Mouse (Mus musculus) layer of hippocampus, postnatal 36 days (tissue): ENCODE measurements around the gene Celf5. TPM values are rescaled to one million over a fixed set of nuclear protein-coding genes. Genes with fewer than 3 reads are reported as not detected.
"Not testable (repeated sequence)": the region's sequence is repeated elsewhere in the genome, so short reads cannot be mapped to it uniquely, and the experiment has no call there.

Experiments
- DNase-seq, 2 experiments: peaks; one replicate each; pipeline ENCODE4 v3.0.0; 2022
- total RNA-seq, 2 experiments: library from RNA; stranded (reverse); gene quantifications; 2 replicates each; pipeline ENCODE4 v1.2.3; 2021

The Celf5 gene
- total RNA-seq, 2 experiments from 2014 or later, result 273 to 281 TPM

DNA sequence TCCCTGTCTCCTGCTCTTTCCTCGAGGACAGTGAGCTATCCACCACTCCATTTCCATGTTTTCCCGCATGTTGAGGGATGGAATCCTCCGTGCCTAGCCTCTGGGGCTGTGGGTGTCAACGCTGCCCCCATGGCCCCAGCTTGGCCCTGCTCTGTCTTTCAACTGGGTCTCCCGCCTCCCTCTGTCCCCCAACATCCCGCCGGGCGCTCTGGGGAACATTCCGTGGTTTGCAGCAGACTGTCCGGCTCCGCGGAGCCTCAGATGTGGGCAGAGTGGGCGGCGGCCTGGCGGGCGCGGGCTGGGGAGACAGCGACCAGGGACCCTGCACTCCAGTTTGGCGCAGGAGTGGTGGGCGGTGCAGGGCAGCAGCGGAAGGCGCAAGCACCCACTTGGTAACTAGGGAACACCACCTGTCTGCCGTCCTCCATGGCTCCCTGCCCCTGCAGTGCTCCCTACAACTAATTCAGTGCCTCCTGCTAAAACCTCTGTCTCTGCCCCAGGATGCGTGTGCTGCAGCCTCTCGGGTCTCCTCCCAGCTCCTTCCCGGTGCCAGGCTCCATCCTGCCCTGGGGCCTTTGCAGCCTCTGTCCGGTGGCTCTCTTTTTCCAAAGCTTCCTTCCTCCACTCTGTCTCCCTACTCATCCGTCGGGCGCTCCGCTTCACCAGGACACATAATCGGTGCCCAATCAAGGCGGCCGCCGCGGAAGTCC lies 30.1 kb downstream of the Celf5 start:
- peak in 1 of 2 experiments; percentile 2 for DNase-seq

DNA sequence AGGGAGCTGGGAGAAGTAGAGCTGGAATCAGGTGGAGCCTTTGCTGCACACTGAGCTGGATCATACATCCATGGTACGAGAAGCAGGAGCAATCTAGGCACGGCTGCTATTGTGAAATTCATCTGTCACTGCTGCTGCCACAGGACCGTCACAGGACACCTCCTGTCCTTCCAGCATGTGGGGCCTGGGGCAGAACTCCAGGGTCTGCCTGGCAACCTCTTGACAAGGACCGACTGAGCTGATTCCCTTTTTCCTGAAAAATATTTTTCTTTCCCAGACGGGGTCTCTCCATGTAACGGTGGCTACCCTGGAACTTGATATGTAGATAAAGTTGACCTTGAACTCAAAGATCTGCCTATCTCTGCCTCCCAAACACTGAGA lies 31.2 kb downstream of the Celf5 start:
- DNase-seq, result no peak

DNA sequence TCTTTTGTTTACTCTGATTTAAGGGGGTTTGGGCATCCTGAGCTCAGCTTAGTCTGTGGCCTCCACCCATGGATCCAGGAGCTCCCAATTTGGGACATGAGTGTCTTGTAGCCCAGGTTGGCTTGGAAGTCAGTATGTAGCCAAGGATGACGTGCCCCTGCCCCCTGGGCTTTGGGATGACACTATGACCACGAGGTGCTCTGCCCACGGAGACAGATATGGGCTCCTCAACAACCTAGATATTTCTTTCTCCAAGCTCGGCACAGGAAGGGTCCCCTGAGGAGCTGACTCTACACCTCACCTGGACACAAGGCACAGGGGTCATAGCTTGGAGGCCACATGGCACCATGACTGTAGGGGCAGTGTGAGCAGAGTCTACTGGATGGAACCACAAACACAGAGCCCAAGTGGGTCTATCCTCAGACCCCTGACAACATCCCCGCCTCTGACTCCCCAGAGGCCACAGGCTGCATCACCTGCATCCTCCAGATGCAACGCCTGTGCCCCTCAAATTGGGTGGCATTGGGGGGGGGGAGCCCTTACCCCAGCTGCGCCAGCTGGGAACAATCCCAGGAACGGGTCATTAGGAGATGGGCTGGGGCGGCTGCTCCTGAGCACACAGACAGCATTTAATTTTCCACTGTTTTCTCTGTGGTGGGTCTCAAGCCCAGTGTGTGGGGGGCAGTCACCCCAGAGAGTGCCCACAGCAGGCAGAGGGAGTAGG lies 31.7 kb downstream of the Celf5 start:
- DNase-seq, result no peak

DNA sequence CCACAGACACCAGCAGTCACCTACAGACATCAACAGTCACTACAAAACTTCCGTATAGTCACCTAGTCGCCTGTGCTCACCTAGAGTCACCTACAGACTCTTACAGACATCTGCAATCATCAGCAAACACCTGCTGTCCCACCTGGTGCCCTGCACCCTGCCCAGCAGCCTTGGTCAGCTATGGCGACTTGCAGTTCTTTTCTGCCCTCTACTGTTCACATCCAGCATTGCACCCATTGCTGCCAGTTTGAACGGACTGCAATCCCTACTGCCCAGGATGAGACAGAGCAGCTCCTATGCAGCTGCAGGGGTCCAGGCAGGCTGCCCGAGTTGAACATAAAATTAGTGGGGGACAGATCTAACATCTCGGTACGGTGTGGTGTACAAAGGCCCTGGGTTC lies 32.4 kb downstream of the Celf5 start:
- peak; percentile 75 to 80 for DNase-seq

DNA sequence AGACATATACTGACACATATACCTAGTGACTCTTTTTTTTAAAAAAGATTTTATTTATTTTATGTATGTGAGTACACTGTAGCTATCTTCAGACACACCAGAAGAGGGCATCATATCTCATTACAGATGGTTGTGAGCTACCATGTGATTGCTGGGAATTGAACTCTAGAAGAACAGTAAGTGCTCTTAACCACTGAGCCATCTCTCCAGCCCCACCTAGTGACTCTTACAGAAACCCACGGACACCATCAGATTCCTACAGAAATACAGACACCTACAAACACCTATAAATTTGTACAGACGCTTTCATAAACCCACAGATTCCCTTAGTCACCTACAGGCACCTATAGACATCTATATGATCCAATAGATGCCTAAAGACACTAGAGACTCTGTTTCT lies 37.0 kb downstream of the Celf5 start:
- not testable (repeated sequence) for DNase-seq

DNA sequence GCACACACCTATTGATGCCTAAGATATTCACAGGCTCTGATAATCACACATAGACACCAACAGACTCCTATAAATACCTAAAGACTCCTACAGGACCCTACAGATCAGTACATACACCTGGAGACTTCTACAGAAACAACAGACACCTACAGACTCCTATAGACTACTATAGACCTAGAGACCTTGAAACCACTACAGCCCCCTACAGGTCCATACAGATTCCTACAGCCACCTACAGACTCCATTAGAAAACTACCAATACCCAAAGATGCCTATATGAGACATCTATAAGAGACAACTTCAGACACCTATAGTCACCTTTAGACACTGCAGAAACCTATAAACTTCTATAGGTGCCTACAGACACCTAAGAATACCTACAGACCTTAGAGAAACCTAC lies 41.5 kb downstream of the Celf5 start:
- no peak for DNase-seq

DNA sequence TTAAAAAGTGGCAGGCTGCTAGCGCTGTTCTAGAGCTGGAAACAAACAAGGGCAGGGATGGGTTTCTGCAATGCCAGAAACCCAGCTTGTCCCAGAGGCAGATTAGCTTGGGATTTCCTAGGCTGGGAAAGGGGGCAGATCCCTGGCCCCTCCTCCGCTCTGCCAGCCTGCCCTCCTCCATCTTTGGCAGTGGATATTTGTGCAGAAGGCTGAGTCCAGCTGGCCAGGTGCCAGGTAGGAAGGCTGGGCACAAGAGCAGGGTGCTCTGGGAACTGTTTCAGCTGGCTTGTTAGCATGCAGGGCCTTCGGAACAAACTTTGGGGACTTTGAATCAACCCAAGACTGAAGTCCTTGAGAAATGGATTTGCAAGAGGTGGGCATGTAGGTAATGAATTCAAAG lies 47.1 kb downstream of the Celf5 start:
- DNase-seq, result peak; percentile 73 to 84

DNA sequence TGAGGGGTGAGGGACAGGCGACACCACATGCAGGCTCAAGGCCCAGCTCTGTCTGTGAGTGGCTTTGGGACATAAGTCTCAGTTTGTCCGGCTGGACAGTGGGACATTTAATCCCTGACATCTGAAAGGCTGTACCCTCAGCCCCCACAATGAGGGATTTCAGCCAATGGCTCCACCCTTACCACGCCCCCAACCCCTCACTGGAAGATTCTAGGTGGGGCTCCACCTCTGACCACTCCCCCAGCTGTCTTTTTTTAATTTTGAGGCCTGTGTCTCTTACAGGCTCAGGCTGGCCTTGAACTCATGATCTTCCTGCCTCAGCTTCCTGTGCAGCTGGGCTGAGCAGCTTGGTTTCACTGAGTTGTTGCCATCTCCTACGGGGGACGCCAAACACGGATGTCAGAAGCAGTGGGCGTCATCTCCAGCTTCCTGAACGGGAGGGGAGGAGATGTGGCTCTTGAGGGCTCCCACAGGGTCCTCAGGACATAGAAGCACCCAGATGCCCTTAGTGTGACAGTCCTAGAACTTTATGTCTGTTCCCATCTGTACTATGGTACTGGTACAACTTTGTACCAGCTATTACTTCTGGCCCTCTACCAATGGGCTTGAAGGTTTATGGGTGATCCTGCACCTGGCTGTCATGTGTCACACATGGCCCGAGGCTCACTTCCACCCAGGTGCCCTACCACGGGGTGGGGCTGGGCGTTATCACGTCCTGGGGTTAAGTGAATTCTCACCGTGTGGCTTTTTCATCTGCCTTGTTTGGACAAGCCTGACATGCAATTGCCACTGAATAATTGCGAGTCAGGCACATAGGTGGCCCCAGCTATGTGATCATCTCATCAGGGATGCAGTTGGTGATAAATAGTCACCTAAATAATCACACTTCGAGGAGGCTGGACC lies 47.9 kb downstream of the Celf5 start:
- DNase-seq, result peak in 1 of 2 experiments; percentile 4

DNA sequence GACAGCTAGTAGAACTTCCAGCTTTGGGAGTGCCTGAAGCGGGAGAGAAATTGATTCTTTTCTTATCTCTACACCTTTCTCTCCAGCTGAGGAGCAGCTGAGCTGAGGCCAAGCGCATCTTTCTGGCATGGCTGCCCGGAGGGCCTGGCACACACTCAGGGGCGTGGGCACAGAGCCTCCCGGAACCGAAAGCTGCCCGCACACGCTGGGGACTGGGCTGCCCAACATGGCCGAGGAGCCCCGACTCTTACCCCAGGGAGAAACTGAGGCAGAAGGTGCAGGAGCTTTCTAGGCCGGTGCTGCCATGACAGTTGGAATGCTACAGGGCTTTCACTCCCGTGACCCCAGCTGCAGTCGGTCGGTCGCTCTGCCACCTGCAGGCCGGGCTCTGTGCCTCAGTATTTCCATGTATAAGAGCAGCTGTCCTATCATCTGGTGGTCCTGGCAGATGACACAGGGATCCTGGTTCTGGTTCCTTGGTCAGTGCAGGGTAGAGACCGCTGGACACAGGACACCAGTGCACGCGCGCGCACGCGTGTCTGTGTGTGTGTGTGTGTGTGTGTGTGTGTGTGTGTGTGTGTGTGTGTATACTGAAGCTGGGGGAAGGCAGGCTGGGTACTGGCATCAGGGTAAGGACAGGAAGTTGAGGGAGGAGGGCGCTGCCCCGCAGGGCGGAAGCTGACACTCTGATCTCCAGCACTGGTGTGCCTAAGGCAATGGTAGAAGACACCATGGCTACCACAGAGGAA lies 48.8 kb downstream of the Celf5 start:
- peak in 1 of 2 experiments; percentile 12 for DNase-seq

DNA sequence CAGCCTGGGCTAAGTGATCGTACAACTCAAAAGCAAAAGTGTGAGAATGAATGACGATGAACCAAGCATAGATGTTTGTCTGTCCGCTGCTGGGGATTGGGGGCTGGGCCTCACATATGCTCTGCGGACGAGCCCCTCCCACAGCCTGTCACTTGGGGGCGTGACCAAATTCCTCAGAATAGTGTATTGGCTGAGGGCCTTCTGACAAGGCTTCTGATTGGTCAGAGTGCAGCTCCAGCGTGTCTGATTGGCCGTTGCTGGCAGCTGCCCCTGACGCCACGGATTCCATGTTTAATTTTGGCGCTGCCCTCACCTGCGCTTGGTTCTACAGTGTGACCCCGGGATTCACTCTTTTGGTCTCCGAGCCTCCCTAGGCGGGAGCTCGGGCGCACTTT lies 49.6 kb downstream of the Celf5 start:
- peak; percentile 89 to 92 for DNase-seq

DNA sequence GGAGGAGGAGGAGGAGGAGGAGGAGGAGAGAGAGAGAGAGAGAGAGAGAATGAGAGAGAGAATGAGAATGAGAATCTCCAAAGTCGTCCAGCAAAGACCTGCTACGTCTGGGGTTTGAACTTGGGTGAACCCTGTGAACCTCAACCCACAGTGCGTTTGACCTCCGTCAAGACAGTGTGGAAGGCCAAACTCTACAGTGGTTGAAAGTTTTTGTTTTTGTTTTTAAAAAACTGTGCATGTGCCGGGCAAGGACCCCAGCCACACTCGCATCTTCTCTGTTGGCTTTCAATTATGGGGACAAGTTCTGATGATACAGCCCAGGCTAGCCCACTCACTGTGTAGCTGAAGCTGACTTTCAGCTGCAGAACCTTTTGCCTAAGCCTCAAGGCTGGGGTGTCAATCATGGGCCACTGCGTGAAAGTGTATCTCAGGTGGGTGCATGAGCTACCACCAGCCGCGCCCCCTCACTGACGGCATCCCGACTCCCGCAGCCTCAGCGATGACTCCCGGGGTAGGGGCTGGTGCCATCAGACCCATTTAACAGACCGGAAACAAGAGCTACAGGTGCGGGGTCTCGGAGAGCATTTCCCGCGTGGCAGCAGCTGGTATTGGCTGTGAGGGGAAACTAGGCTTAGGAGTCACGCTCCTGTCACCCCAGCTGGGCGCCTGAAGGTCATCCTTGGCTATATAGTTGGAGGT lies 50.2 kb downstream of the Celf5 start:
- no peak for DNase-seq

DNA sequence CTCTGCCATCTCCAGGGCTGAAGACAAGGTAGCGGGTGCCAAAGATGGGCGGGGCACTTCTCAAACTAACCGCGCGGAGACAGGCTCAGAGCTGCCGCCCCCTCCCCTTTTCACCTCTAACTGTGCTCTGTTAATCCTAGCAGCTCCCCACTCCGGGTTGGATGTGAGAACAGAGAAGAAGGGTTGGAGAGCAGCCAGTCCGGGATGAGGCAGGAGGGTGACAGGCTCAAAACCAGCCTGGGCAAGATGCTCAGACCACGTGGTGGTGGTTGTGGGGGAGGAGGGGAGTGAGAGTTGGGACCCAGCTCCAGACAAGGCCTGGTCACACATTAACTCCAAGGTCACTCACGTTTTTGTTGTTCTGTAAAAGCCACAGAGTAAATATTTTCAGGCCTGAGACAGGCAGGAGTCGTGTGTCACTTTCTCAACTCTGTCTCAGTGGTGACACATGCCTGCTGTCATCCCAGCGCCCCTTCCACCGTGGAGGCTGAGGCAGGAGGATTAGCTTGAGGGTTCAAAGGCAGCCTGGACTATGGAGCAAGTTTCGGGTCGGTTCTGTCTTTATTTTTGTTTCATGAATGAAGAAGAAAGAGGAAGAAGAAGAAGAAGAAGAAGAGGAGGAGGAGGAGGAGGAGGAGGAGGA lies 50.9 kb downstream of the Celf5 start:
- DNase-seq, result peak in 1 of 2 experiments; percentile 60

DNA sequence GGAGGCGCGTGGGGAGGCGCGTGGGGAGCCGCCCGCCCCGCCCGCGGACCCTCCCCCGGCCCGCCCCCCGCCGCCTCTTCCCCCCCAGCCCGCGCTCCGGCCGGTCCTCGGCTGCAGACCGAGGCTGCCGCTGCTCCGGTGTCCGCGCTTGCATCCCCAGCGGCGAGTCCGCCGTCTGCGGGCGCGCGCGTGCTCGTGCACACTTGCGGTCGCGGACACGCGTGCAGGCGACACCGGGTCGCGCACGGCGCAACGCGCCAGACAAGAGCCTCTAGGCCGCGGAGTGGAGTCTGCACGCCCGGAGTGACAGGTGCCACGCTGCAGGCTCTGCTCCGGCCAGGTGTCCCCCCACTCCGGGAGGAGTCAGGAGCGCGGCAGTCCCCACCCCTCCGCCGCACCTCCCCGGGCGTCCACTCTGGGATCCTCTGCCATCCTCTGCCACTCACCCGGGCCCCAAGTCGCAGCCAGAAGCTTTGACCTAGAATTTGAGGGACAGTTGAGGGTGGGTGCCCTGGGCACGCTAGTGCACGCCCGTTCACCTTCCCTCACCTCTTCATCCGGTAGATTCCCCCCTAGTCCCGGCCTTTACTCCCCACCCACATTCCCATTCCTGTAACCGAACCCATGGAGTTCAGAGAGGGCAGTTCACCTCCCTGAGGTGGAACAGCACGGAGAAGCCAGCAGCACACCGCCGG lies 51.5 kb downstream of the Celf5 start:
- peak in 1 of 2 experiments; percentile 65 for DNase-seq

DNA sequence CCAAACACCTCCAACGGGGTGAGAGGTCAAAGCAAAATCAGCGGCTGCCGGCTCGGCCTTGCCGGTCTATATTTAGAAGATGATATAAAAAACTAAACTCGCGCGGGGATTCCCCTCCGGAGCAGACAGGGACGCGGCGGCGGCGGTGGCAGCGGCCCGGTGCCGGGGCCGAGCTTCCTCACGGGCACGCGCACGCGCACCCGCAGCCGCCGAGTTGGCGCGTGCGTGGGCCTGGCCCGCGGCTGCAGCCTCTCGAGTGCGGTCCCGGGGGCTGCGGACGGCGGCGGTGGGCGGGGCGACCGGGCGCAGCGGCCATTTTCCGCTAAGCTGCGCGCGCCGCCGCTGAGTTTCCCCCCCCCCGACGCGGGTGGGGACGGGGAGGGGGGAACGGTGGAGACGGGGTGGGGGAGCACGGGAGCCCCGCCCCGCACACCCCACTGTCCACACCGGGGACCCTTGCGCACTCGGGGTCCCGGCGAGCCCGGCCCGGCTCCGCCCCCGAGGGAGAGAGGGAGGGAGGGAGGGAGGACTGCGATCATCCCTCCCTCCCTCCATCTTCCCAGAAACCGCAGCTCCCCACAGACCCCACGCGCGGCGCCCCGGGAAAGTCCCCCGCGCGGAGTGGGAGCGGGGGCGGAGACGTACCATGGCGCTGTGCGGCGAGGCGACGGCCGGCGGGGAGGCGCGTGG lies 52.2 kb downstream of the Celf5 start:
- peak; percentile 75 to 83 for DNase-seq

DNA sequence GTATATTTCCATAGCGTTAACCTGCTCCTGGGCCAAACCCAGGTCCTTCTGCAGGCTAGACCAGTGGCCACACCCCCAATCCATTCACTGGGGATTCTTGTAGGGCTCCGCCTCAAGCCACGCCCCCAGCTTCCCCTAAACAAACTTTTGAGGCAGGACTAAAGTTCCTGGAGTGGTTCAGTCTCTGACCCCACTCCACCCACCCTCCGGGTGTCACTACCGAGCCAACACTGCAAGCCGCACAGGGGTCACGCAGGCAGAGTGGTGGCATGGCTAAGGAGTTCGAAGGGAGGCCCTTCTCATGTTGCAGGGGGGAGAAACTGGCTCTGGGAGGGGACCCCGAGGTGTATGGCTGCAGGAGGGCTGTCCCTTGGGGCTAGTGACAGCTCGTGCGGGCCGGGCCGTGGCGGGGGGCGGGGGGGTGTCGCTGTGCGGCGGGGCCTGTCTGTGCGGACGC lies 52.9 kb downstream of the Celf5 start:
- peak in 1 of 2 experiments; percentile 58 for DNase-seq

DNA sequence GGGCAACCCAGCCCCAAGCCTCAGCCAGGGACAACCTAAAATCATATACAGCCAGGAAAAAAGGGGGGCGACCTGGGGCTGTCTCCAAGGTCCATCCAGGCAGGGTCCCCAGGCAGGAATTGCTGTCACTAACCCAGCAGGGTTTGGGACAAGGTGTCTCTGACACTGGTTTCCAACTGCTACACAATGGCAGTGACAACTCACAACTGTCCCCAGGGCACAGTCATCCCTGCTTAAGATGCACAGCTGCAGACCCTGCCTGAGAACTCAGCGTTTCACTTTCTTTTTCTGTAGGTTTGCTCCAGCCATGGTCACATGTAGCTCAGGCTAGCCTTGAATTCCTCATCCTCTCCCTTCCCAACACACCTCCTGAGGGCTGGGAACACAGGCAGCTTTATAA lies 53.4 kb downstream of the Celf5 start:
- DNase-seq, result no peak

DNA sequence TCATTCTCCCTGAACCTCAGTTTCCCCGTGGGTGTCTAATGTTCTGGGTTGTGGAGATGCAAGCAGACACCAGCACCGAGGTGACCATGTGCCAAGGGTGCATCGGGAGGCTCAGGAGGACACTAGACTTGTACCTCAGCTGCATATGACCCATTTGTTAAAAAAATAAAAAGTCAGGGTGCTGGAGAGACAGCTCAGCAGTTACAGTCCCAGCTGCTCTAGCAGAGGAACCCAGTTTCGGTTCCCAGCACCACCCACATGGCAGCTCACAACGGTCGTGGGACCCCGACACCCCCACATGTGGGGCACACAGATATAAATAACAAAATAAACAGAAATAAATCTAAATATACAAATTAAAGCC lies 54.0 kb downstream of the Celf5 start:
- DNase-seq, result peak in 1 of 2 experiments; percentile 1

DNA sequence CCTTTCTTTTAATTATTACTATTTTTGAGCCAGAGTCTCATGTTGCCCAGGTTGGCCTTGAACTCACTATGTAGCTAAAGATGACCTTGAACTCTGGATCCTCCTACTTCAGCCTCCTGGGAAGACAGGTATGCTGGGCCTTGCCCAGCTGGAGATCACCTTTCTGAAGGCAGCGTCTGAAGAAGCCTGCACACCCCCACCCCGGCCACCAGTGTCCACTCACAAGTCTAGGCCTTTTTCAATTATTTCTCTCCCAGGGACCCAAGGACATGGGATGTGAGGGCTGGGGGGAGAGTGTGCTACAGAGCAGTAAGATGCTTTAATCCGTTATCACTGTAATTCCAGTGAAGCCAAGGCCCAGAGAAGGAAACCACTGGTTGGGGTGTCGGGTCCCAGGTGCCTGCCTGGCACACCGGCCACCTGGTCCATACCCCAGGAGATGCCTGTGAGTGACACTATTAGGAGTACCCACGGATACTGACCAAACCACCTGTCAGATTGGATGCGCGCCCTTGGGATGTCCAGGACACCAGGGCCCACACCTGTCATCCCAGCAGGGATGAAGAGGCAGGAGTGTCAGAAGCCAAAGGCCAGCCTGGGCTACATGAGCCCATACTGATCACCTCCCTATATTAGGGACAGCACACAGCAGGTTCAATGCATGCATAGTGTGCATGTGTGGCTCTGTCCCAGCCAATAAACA lies 54.6 kb downstream of the Celf5 start:
- peak in 1 of 2 experiments; percentile 3 for DNase-seq

DNA sequence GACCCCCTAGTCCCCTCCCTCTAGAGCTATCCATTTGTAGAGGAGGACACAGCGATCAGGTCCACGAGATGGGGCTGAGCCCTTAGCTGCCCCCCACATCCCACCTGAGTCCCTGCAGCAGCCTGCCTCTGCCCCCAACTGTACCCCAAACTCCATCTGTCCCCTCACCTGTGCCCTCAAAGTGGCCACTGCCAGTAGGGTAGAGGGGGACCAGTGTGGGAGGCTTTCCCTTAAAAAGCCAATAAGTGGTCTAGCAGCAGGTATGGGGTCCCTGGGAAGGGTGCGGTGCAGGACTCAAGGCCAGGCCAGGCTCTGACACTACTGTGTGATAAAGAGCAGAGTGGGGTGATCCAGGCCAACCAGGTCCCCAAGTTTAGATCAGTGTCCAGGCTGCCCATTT lies 55.2 kb downstream of the Celf5 start:
- peak in 1 of 2 experiments; percentile 11 for DNase-seq
